Mouse (Mus musculus) cerebellum, postnatal 25 days (tissue): ENCODE data around the gene Gm13285.
A peak's percentile ranks its signal among the peaks of the same experiment; 100 is the strongest.
"Not testable (repeated sequence)": the region's sequence is repeated elsewhere in the genome, so short reads cannot be mapped to it uniquely, and the experiment has no call there.

Source experiments
- DNase-seq, 2 experiments: peaks; one replicate each; pipeline ENCODE4 v3.0.0; 2021; ENCODE audit warnings: mixed read lengths in 2 of 2

Gm13285 gene

GRCm38 (mm10) chr4:88799365-88799764, at the start of gene Gm13285:
Gm13285 (plus strand) TSS chr4:88799665.
- DNase-seq = not testable (repeated sequence)

GRCm38 (mm10) chr4:88749926-88750325, 49.5 kb upstream of the Gm13285 start:
- no peak for DNase-seq

- DNase-seq = peak; percentile 67 to 75
Observed at GRCm38 (mm10) chr4:88754818-88755340, 44.6 kb upstream of the Gm13285 start, which contains the start of gene Gm13271. Gm13271 (plus strand) TSS chr4:88754868.

GRCm38 (mm10) chr4:88756581-88757513, 42.6 kb upstream of the Gm13285 start:
- DNase-seq = peak in 1 of 2 experiments; percentile 20

GRCm38 (mm10) chr4:88757628-88758031, 41.8 kb upstream of the Gm13285 start:
- peak; percentile 90 to 93 for DNase-seq

GRCm38 (mm10) chr4:88758751-88759150, 40.7 kb upstream of the Gm13285 start:
- DNase-seq = not testable (repeated sequence)

- DNase-seq = peak; percentile 37 to 39
Observed at GRCm38 (mm10) chr4:88759610-88760268, 39.7 kb upstream of the Gm13285 start, which contains the start of gene Gm13283. Gm13283 (plus strand) TSS chr4:88760119.

GRCm38 (mm10) chr4:88760431-88760830, 39.0 kb upstream of the Gm13285 start:
- DNase-seq = peak; percentile 71 to 79

GRCm38 (mm10) chr4:88761776-88762175, 37.7 kb upstream of the Gm13285 start:
- DNase-seq = peak; percentile 61 to 65

- peak in 1 of 2 experiments; percentile 33 for DNase-seq
Observed at GRCm38 (mm10) chr4:88762341-88762740, 37.1 kb upstream of the Gm13285 start.

- peak; percentile 47 to 55 for DNase-seq
Observed at GRCm38 (mm10) chr4:88763384-88764018, 36.0 kb upstream of the Gm13285 start.

GRCm38 (mm10) chr4:88773534-88773933, 25.9 kb upstream of the Gm13285 start, which contains the start of gene Gm13290:
Gm13290 (plus strand) TSS chr4:88773834.
- DNase-seq = not testable (repeated sequence)

GRCm38 (mm10) chr4:88776622-88777021, 22.8 kb upstream of the Gm13285 start, which contains the start of gene Gm13289:
Gm13289 (plus strand) TSS chr4:88776922.
- not testable (repeated sequence) for DNase-seq

GRCm38 (mm10) chr4:88779550-88779949, 19.9 kb upstream of the Gm13285 start, which contains the start of gene Gm13272:
Gm13272 (plus strand) TSS chr4:88779850.
- DNase-seq = not testable (repeated sequence)

- DNase-seq = peak in 1 of 2 experiments; percentile 3
Observed at GRCm38 (mm10) chr4:88780320-88780719, 19.1 kb upstream of the Gm13285 start.

GRCm38 (mm10) chr4:88781831-88782230, 17.6 kb upstream of the Gm13285 start, which contains the start of gene Ifnz:
Ifnz (plus strand) TSS chr4:88782131.
- DNase-seq = not testable (repeated sequence)

GRCm38 (mm10) chr4:88782335-88782734, 17.1 kb upstream of the Gm13285 start:
- not testable (repeated sequence) for DNase-seq

- not testable (repeated sequence) for DNase-seq
Observed at GRCm38 (mm10) chr4:88785409-88785808, 14.1 kb upstream of the Gm13285 start, which contains the start of gene Gm13276. Gm13276 (plus strand) TSS chr4:88785709.

GRCm38 (mm10) chr4:88788402-88788801, 11.1 kb upstream of the Gm13285 start, which contains the start of gene Gm13277:
Gm13277 (plus strand) TSS chr4:88788632.
- DNase-seq = peak; percentile 73 to 83

GRCm38 (mm10) chr4:88791250-88791649, 8.2 kb upstream of the Gm13285 start, which contains the start of gene Gm13278:
Gm13278 (plus strand) TSS chr4:88791550.
- not testable (repeated sequence) for DNase-seq

- DNase-seq = peak; percentile 56 to 76
Observed at GRCm38 (mm10) chr4:88793936-88794675, 5.4 kb upstream of the Gm13285 start, which contains the start of gene Gm13275. Gm13275 (plus strand) TSS chr4:88794487.
